Mouse (Mus musculus) megakaryocyte, embryonic 14.5 days (primary cell): ENCODE measurements around the gene Rxfp4.

Source experiments
- FLI1 ChIP-seq: IDR thresholded peaks from 2 replicates; pipeline ENCODE4 v1.6.1; 2012; ENCODE audit warnings: low read length, inconsistent platforms, mixed read lengths
- GATA1 ChIP-seq: IDR thresholded peaks from 3 replicates; pipeline ENCODE4 v1.6.1; 2012; ENCODE audit warnings: mixed read lengths, low read length, inconsistent platforms, borderline replicate concordance

- no peak for TF ChIP-seq GATA1
- TF ChIP-seq FLI1 = no peak
Observed at GRCm38 (mm10) chr3:88616951-88617500, 35.9 kb downstream of the Rxfp4 start.
